Mouse (Mus musculus): ENCODE results near the gene Prkar1b. TPM values are rescaled to one million over a fixed set of nuclear protein-coding genes. Genes with fewer than 3 reads are reported as not detected.

The Prkar1b gene
- polyA plus RNA-seq, 1 experiment from 2014 or later, result 13.8 TPM

DNA sequence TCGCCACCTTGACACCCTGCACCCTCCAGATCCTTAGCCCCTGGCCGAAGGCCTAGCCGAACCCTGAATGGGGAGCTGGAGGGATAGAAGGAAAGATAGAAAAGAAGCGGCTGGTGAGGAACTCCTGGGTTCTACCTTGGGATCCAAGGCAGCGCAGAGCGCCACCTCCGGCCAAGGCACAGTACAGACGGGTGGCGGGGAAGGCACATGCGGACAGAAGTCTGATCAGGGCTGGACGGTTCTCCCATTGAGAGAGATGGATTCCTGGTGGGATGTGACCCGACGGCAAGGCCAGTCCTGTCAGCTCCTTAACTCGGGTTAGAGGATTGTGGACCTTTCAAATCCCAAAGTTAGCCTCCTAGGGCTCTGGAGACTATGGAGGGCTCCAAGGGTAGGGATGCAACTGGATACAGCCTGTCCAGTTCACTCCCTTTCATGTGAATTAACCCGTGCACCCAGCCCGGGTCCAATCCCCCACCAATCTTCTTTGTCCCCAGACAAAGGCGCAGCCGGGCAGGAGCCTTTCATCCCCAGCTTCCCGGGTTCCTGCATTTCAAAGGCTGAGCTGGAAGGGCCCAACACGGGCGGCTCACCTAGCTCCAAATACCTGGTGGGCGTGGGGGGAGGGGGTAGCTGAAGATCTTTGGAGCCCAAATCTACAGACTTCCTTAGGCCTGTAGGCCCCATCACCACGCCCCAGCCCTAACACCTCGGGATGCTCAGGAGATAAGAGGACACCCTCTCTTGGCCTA, 153.3 kb downstream of the Prkar1b start:
- Histone ChIP-seq H3K9me3 (0 out of 2 replicates have a peak, but pooled peaks cover under 1% of the 10 kb centered on the region), H3K4me2 (peak overlapping the region; percentile 95), H3K4me3 (replicated peaks) (peak overlapping the region; percentile 71), H3K27ac (no peak overlapping the region), H3K9ac (replicated peaks) (no peak overlapping the region), H3K36me3 (no peaks in the 10 kb centered on the region), H3K4me1 (replicated peaks) (peaks cover 70% of the 10 kb centered on the region), H3K27me3 (peaks cover 91% of the 10 kb centered on the region)
- no peak for ATAC-seq (ENCODE audit: insufficient number of reproducible peaks, insufficient read depth, low FRiP score, low TSS enrichment, low read depth)
- WGBS, result 2% methylated on average over 24 of the region's 24 CpGs

DNA sequence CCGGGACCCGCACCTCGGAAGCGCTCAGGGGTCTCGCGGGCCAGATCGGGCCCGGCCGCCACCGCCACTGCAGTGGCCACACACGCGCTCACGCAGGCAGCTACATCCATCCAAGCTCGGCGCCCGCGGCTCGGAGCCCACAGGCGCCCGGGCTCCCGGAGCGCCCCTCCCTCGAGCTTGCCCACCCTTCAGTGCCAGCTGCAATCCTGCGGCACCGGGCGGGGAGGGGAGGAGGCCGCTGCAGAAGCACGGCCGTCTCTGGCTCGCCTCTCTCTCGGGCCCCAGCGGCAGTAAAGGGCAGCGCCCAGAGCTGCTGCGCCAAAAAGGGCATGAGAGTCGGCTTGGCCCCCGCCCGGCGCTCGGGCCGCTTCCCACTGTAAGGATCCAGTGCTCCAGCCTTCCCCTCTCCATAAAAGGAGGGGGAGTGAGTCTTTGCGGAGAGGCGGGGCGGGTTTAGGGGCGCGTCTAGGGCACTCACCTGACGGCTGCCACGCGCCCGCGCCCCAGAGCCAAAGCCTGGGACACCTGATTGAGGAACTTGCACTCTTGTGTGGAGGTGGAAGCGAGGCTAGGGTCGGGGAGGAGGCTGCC, 154.0 kb downstream of the Prkar1b start:
- Histone ChIP-seq H3K9ac (replicated peaks) (peak overlapping the region; percentile 72), H3K4me2 (peak overlapping the region; percentile 95), H3K27me3 (peaks cover 93% of the 10 kb centered on the region), H3K27ac (peak overlapping the region; percentile 59), H3K9me3 (no peaks in the 10 kb centered on the region), H3K4me1 (replicated peaks) (peaks cover 75% of the 10 kb centered on the region), H3K36me3 (no peaks in the 10 kb centered on the region), H3K4me3 (replicated peaks) (peak overlapping the region; percentile 71)
- 0% methylated on average over 38 of the region's 52 CpGs for WGBS
- 0 out of 2 replicates have a peak, but pooled peaks have one; percentile 27 for ATAC-seq (ENCODE audit: insufficient number of reproducible peaks, insufficient read depth, low FRiP score, low TSS enrichment, low read depth)

DNA sequence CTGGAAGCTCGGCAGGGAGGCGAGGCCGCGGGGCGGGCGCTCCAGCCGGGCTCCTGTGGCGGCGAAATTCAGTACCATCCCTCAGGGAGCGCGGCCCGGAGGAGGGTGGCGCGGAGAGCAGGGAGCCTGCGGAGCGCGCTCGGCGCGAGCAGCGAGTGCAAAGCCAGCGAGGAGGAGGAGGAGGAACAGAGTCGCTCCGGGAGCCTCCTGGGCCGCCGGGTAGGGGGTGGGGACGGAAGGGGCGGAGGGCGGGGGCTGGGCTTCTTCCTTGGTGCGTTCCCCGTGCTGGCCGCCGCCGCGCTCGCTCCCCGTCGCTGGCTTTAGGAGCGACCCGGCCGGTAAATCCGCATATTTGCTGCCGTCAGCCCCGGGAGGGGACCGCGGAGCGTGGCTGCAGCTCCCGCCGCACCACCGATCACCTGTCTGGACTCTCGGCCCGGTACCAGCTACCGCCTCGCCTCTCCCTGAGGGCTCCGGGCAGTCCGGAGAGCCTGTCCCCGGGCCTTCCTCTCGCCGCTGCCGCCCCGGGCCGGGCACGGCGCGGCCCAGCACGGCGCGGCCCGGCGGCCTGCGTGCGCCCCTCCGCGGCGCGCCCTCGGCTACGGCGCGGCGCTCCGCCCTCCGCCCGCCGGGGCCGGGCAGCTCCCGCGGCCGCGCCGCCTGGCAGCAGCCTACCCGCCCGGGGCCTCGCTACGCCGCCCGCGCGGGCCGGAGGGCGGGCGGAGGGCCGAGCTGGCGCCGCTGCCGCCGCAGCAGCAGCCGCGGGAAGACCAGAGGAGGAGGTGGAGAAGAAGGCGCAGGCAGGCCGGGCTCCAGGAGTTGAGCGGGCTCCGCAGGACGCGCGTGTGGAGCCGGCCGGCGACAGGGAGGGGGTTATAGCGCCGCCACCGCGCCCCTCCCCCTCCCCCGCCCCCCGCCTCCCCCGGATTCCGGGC, 154.7 kb downstream of the Prkar1b start:
- H3K36me3 ChIP-seq, result no peaks in the 10 kb centered on the region
- H3K9ac ChIP-seq (replicated peaks), result peak overlapping the region; percentile 72
- peaks cover 75% of the 10 kb centered on the region for H3K4me1 ChIP-seq (replicated peaks)
- peak overlapping the region; percentile 71 for H3K4me3 ChIP-seq (replicated peaks)
- under 1% methylated on average over 103 of the region's 127 CpGs for WGBS
- 0 out of 2 replicates have a peak, but pooled peaks have one; percentile 3 for ATAC-seq (ENCODE audit: insufficient number of reproducible peaks, insufficient read depth, low FRiP score, low TSS enrichment, low read depth)
- peak overlapping the region; percentile 70 for H3K27ac ChIP-seq
- peak overlapping the region; percentile 95 for H3K4me2 ChIP-seq
- H3K27me3 ChIP-seq, result peaks cover 97% of the 10 kb centered on the region
- no peaks in the 10 kb centered on the region for H3K9me3 ChIP-seq

DNA sequence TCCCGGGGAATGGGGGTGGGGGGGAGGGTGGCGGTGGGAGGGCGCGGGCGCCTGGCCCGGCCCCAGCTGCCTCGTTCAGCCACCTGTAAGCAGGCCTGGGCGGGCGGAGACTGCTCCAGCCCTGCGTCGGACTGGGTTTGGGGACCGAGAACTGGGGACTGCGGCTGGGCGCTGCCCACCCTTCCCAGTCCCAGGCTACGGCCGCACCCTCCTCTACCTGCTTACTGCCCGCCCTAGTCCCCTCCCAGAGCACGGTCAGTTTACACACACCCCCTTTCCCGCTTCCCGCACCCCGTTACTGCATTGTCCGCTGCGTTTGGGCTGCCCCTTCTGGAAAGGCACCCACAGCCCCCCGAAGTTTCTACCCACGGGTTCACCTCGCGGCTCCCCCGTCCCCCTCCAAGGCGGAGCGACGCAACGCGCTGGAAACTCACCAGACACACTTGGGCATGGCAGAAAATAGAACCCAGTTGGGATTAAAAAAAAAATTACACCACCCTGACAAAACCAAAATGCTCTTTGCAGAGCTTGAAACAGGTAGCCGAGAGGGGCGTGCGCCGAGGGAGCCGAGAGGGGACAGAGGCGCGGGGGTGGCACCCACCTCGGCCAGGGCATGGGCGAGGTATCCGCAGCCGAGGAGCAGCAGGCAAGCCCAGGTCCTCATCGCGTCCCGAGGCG, 155.6 kb downstream of the Prkar1b start:
- Histone ChIP-seq H3K4me1 (replicated peaks) (peaks cover 71% of the 10 kb centered on the region), H3K9me3 (no peaks in the 10 kb centered on the region), H3K9ac (replicated peaks) (peak overlapping the region; percentile 72), H3K4me2 (peak overlapping the region; percentile 95), H3K4me3 (replicated peaks) (peak overlapping the region; percentile 71), H3K27ac (peak overlapping the region; percentile 70), H3K36me3 (no peaks in the 10 kb centered on the region), H3K27me3 (peaks cover 94% of the 10 kb centered on the region)
- under 1% methylated on average over 46 of the region's 48 CpGs for WGBS
- ATAC-seq (ENCODE audit: insufficient number of reproducible peaks, insufficient read depth, low FRiP score, low TSS enrichment, low read depth), result peak; percentile 7; the same call in 1 of the 2 replicates

DNA sequence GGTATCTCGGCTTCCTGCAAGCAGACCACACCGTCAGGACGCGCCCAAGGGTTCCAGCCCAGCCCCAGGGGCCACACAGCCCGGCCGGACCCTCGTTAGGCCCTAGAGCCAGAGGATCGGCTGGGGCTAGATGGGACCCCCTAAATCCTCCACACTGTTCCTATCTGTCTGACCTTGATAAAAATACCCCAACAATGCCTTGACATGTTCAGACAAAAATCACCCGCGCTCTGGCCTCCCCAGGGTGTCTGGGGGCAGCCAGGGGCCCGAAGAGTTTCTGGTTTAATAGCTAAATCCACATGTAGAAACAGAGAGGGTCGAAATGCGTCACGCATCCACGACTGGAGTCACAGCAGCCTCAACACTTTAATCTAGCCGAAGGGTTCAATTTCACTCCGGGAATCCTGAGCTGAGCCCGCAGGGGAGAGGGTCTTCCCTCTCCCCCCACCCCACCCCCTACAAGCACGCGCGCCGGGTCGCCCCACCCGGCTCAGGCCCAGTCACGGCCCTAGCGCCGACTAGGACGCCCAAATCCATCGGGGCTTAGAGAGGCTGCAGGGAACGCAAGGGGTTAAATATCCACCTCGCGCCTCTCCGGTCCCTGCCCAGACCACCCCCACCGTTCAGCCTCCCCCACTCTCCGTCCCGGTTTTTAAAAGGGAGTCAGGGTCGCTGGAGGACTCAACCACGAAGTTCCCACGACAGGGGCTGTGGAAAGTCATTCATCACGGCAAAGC, 156.3 kb downstream of the Prkar1b start:
- WGBS, result under 1% methylated on average over 40 of the region's 40 CpGs
- peak overlapping the region; percentile 71 for H3K4me3 ChIP-seq (replicated peaks)
- H3K27ac ChIP-seq, result peak overlapping the region; percentile 45; the same call in 1 of the 2 replicates

DNA sequence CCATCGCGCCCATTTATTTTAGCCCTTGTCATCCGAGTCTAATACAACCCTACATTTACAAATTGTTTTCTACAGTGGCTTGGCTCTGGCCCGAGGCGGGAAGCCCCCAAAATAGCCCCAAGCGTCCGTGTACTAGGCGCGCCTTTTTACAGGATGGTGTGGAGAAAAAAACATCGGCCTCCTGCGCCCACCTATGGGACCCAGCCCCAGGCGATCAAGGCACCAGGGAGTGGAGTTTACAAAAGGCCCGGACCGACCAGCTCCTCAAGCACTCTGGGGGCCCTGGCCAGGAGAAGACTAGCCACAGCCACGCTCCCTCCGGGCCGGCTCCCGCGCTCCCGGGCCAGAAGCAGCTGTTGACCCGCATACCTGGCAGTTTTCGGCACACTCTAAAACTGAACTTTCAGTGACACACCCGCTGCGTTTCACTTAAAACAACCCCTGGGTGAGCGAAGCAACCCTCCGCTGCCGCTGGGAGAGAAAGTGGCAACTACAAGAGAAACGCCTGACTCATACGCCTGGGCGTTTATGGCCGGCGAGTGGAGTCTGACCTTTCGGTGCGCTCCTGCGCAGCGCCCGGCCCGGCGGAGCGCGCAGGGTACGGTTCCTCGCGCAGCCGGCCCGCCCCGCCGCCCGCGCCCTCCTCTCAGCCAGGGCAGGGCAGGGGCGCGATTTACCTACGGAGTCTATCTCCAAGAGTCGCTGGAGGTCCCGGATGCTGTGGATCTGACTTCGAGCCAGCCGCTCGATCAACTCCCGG, 157.0 kb downstream of the Prkar1b start:
- H3K9me3 ChIP-seq, result no peaks in the 10 kb centered on the region
- peak overlapping the region; percentile 95 for H3K4me2 ChIP-seq
- peaks cover 69% of the 10 kb centered on the region for H3K4me1 ChIP-seq (replicated peaks)
- H3K27ac ChIP-seq, result peak overlapping the region; percentile 19; the same call in 1 of the 2 replicates
- H3K36me3 ChIP-seq, result no peaks in the 10 kb centered on the region
- ATAC-seq (ENCODE audit: insufficient number of reproducible peaks, insufficient read depth, low FRiP score, low TSS enrichment, low read depth), result no peak
- WGBS, result 2% methylated on average over 57 of the region's 59 CpGs
- peak overlapping the region; percentile 71 for H3K4me3 ChIP-seq (replicated peaks)
- H3K9ac ChIP-seq (replicated peaks), result peak overlapping the region; percentile 72
- H3K27me3 ChIP-seq, result peaks cover 91% of the 10 kb centered on the region

More for the DNA sequence above, 156.3 kb downstream of the Prkar1b start:
- Histone ChIP-seq H3K9ac (replicated peaks) (peak overlapping the region; percentile 72), H3K4me2 (peak overlapping the region; percentile 95), H3K27me3 (peaks cover 94% of the 10 kb centered on the region), H3K36me3 (no peaks in the 10 kb centered on the region), H3K9me3 (no peaks in the 10 kb centered on the region), H3K4me1 (replicated peaks) (peaks cover 70% of the 10 kb centered on the region)
- no peak for ATAC-seq (ENCODE audit: insufficient number of reproducible peaks, insufficient read depth, low FRiP score, low TSS enrichment, low read depth)

DNA sequence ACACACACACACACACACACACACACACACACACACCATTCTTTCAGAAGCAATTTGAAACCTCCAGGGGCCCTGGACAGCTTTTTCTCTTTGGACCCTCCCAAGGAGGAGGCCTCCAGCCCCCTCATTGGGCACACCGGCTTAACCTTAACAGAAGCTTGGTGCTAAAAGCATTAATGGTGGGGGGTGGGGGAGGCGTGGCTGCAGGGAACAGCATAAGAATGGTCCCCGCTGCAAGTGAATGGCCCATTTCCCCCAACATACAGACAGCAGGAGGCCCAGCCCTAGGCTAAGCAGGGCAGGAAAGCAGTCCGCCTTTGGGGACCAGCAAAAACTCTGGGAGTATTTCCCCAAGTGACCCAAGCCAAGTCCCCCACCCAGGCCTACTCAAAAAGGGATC, 158.1 kb downstream of the Prkar1b start:
- no peaks in the 10 kb centered on the region for H3K36me3 ChIP-seq
- H3K4me3 ChIP-seq (replicated peaks), result peak overlapping the region; percentile 4
- WGBS, result 13% methylated on average over 4 of the region's 4 CpGs
- H3K9ac ChIP-seq (replicated peaks), result no peak overlapping the region
- H3K4me2 ChIP-seq, result peak overlapping the region; percentile 95
- ATAC-seq (ENCODE audit: insufficient number of reproducible peaks, insufficient read depth, low FRiP score, low TSS enrichment, low read depth), result no peak
- peaks cover 81% of the 10 kb centered on the region for H3K27me3 ChIP-seq
- no peak overlapping the region for H3K27ac ChIP-seq
- peaks cover 59% of the 10 kb centered on the region for H3K4me1 ChIP-seq (replicated peaks)
- no peaks in the 10 kb centered on the region for H3K9me3 ChIP-seq

DNA sequence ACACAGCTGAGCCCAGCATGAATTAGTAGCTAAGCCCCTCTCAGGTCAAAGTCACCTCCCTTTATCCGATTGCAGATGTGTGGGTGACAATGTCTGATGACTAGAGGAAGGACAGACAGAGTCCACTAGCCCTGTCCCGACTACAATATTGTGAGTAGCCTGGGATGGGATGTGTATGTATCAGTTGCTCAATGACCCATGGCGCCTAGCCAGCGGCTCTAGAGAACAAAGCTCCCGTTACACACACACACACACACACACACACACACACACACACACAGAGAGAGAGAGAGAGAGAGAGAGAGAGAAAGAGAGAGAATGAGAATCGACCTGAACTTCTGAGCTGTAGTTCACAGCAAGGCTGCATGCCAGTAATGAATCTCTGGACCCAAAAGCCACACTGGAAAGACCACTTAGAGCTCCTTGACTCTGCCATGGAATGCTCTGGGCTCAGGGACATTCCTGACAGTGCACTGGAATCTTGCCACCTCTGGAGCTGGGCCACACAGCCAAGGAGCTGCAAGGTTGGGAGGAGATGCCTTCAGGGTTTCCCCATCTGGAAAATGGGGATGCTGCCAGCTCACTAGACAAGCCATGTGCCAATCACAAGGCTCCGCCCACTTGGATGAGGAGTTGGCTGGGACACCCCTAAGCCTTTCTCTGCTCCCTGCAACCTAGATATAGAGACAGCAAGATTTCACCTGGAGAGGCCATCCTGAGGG, 159.0 kb downstream of the Prkar1b start:
- Histone ChIP-seq H3K27me3 (peaks cover 71% of the 10 kb centered on the region), H3K36me3 (no peaks in the 10 kb centered on the region), H3K27ac (no peak overlapping the region), H3K4me3 (replicated peaks) (no peak overlapping the region), H3K4me2 (peak overlapping the region; percentile 95; the same call in 1 of the 2 replicates), H3K9ac (replicated peaks) (no peak overlapping the region), H3K9me3 (no peaks in the 10 kb centered on the region), H3K4me1 (replicated peaks) (peaks cover 50% of the 10 kb centered on the region)
- 71% methylated on average over 7 of the region's 7 CpGs for WGBS
- ATAC-seq (ENCODE audit: insufficient number of reproducible peaks, insufficient read depth, low FRiP score, low TSS enrichment, low read depth), result no peak

DNA sequence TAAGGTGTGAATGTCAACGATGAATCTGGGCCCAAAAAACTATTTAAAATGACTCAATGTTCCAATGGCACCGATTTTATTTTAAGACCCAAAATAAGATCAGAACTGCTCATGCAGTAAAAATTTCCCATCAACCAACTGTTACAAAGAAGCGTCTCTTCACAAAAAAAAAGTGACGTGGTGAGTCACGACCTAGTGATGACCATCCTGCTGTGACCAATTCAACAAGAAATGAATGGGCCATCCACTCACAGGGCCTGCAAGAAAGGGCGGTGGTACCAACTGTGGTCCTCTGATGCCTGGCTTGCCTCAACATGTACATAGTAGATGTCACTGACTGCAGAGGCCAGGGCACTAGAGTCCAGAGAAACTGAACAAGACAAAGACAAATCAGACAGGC, 160.2 kb downstream of the Prkar1b start:
- H3K9me3 ChIP-seq, result no peaks in the 10 kb centered on the region
- no peak overlapping the region for H3K27ac ChIP-seq
- H3K27me3 ChIP-seq, result peaks cover 62% of the 10 kb centered on the region
- no peak overlapping the region for H3K9ac ChIP-seq (replicated peaks)
- no peak for ATAC-seq (ENCODE audit: insufficient number of reproducible peaks, insufficient read depth, low FRiP score, low TSS enrichment, low read depth)
- 84% methylated on average over 6 of the region's 6 CpGs for WGBS
- H3K36me3 ChIP-seq, result no peaks in the 10 kb centered on the region
- no peak overlapping the region for H3K4me2 ChIP-seq
- H3K4me1 ChIP-seq (replicated peaks), result peaks cover 47% of the 10 kb centered on the region
- H3K4me3 ChIP-seq (replicated peaks), result no peak overlapping the region

All from limb, embryonic 12.5 days (tissue).